Mouse (Mus musculus) ES-E14 (cell line): ENCODE results near the gene Cwc22.

Experiments
- CHD2 ChIP-seq: IDR thresholded peaks from 2 replicates; pipeline ENCODE4 v1.6.1; 2014; ENCODE audit warnings: mild to moderate bottlenecking, low read depth, low read length, inconsistent platforms
- HCFC1 ChIP-seq: IDR thresholded peaks from 2 replicates; pipeline ENCODE4 v1.6.1; 2012; ENCODE audit warnings: low read length, inconsistent platforms, borderline replicate concordance; ENCODE audit not compliant: insufficient read depth
- MAFK ChIP-seq: IDR thresholded peaks from 2 replicates; pipeline ENCODE4 v1.6.1; 2014; ENCODE audit warnings: mild to moderate bottlenecking, low read depth, low read length, inconsistent platforms; ENCODE audit not compliant: insufficient read depth
- ZC3H11A ChIP-seq: IDR thresholded peaks from 2 replicates; pipeline ENCODE4 v1.6.1; 2012; ENCODE audit warnings: low read depth, mild to moderate bottlenecking, inconsistent platforms, low read length, borderline replicate concordance
- ZNF384 ChIP-seq: IDR thresholded peaks from 2 replicates; pipeline ENCODE4 v1.6.1; 2012; ENCODE audit warnings: low read depth, low read length, inconsistent platforms

DNA sequence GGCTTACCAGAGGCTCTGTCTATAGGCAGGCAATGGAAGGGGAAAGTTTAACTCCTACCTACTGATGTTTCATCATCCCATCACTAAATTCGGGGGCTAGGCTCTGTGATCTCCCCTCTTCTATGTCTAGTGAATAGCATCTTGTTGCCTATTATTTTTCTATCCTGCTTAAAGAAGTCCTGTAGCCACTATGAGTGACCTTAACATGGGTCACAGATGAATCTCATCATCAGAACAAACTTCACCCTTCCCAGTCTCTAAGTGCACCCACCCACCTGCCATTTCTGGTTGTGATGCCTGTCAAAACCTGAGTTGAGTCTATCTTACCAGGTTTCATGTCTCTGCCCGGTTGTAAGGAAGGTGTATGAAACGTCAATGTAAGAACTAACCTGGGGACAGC lies 14.5 kb upstream of the Cwc22 start:
- no peak for TF ChIP-seq MAFK
- no peak for TF ChIP-seq ZC3H11A
- TF ChIP-seq ZNF384 = no peak
- no peak for TF ChIP-seq HCFC1
- TF ChIP-seq CHD2 = no peak
